32 mouse cellular contexts compared by ENCODE assay signal in genomic region chr8:88258544-88258943, GRCm38 (mm10).
"Had no signal": no experiment of that assay in that cellular context is flagged by ENCODE, and none has a peak within 500 bp of the region (broad histone marks: within the 10 kb centered on the region; RNA-seq: fewer than 3 reads in every experiment).

No protein-coding gene starts in this region.

- DNase-seq: heart, postnatal 10 days; heart, postnatal 14 days; heart, postnatal 36 days; heart, postnatal 4 days; kidney, adult 11 months; kidney, adult 18-20 months; kidney, adult 2 months; kidney, adult 8-10 months; kidney, adult 9 months; kidney, postnatal 10 days; kidney, postnatal 14 days; kidney, postnatal 25 days; layer of hippocampus, adult 9-11 months; layer of hippocampus, postnatal 36 days had no signal

- H3K9me3 ChIP-seq: heart, embryonic 10.5 days; heart, embryonic 12.5 days; heart, embryonic 13.5 days; heart, embryonic 15.5 days; hindbrain, embryonic 10.5 days; hindbrain, embryonic 12.5 days; hindbrain, embryonic 13.5 days; hindbrain, embryonic 15.5 days; intestine, embryonic 15.5 days; kidney, embryonic 15.5 days had no signal

- ATAC-seq: hindbrain, embryonic 16.5 days; hindbrain, postnatal 0 days; inflammation-experienced regulatory T-cells, adult 6 months; intestine, embryonic 15.5 days; intestine, embryonic 16.5 days; intestine, postnatal 0 days had no signal

- H3K4me3 ChIP-seq: heart, embryonic 10.5 days; heart, embryonic 12.5 days; heart, embryonic 13.5 days; heart, embryonic 15.5 days; hindbrain, embryonic 10.5 days; hindbrain, embryonic 12.5 days; hindbrain, embryonic 13.5 days; hindbrain, embryonic 15.5 days; intestine, embryonic 15.5 days; kidney, embryonic 15.5 days; layer of hippocampus, adult 2 months had no signal

- H3K4me1 ChIP-seq: hindbrain, embryonic 13.5 days; hindbrain, embryonic 15.5 days had no signal

- H3K9ac ChIP-seq: heart, embryonic 12.5 days; heart, embryonic 13.5 days; heart, embryonic 15.5 days; hindbrain, embryonic 12.5 days; hindbrain, embryonic 13.5 days; hindbrain, embryonic 14.5 days; hindbrain, embryonic 15.5 days; intestine, embryonic 15.5 days; kidney, embryonic 15.5 days had no signal

- H3K4me2 ChIP-seq: heart, embryonic 11.5 days; heart, embryonic 12.5 days; heart, embryonic 13.5 days; heart, embryonic 15.5 days; hindbrain, embryonic 12.5 days; hindbrain, embryonic 13.5 days; hindbrain, embryonic 14.5 days; hindbrain, embryonic 15.5 days; intestine, embryonic 15.5 days; kidney, embryonic 15.5 days had no signal

- H3K27ac ChIP-seq: heart, embryonic 10.5 days; heart, embryonic 13.5 days; heart, embryonic 15.5 days; hindbrain, embryonic 10.5 days; hindbrain, embryonic 12.5 days; hindbrain, embryonic 13.5 days; hindbrain, embryonic 14.5 days; hindbrain, embryonic 15.5 days; hindbrain, postnatal 0 days; intestine, embryonic 15.5 days; layer of hippocampus, adult 2 months had no signal

- H3K27me3 ChIP-seq: heart, embryonic 12.5 days; heart, embryonic 13.5 days; heart, embryonic 15.5 days; hindbrain, embryonic 12.5 days; hindbrain, embryonic 13.5 days; hindbrain, embryonic 15.5 days; intestine, embryonic 15.5 days; kidney, embryonic 15.5 days had no signal
